Mouse (Mus musculus) mouse trophoblast stem cell (cell line): Measurements from ENCODE around the gene Tcaf2.

ENCODE experiments used
- in situ Hi-C, 2 experiments: fragments of 300-500 bp; cut with MseI, MboI; formaldehyde crosslinking; loops; 2 replicates in 1 of 2; 3 replicates in 1 of 2; pipeline ENCODE4 v1.15.1; 2025

Tcaf2 gene

GRCm38 (mm10) chr6:42577433-42577832, 67.6 kb downstream of the Tcaf2 start:
- in situ Hi-C loops: loop anchor here in 1 of 2 experiments (25.0 kb wide), 1 partner anchor 290 kb away; the partner anchor contains the start of gene Clcn1
